In genomic region chr10:12909179-12909578, GRCm38 (mm10) we compare ENCODE assay signal across 31 mouse cellular contexts.
"Had no signal": no experiment of that assay in that cellular context is flagged by ENCODE, and none has a peak within 500 bp of the region (broad histone marks: within the 10 kb centered on the region; RNA-seq: fewer than 3 reads in every experiment).

No protein-coding gene starts in this region.

- H3K4me1 ChIP-seq: intestine, embryonic 15.5 days; limb, embryonic 12.5 days; liver, embryonic 15.5 days had no signal

- DNase-seq: gastrocnemius, adult 2 months; gastrocnemius, postnatal 10 days; gastrocnemius, postnatal 25 days; heart, adult 2 months; heart, postnatal 14 days; heart, postnatal 4 days; kidney, adult 11 months; kidney, adult 2 months; kidney, adult 9 months; kidney, postnatal 14 days; kidney, postnatal 36 days; layer of hippocampus, adult 9-11 months; layer of hippocampus, postnatal 36 days; liver; liver, embryonic 13.5 days had no signal

- H3K9ac ChIP-seq: heart, embryonic 13.5 days; heart, embryonic 15.5 days; hindbrain, embryonic 12.5 days; hindbrain, embryonic 14.5 days; intestine, embryonic 15.5 days; kidney, embryonic 15.5 days; limb, embryonic 12.5 days; liver, embryonic 13.5 days; liver, embryonic 15.5 days had no signal

- ATAC-seq: hindbrain, embryonic 16.5 days; inflammation-experienced regulatory T-cells, adult 6 months; intestine, embryonic 15.5 days had no signal

- H3K27me3 ChIP-seq: heart, embryonic 13.5 days; heart, embryonic 15.5 days; hindbrain, embryonic 12.5 days; intestine, embryonic 15.5 days; kidney, embryonic 15.5 days; limb, embryonic 12.5 days; liver, embryonic 13.5 days; liver, embryonic 15.5 days had no signal

- H3K27ac ChIP-seq: gastrocnemius, adult 2 months; heart, adult 2 months; heart, embryonic 13.5 days; heart, embryonic 15.5 days; hindbrain, embryonic 10.5 days; hindbrain, embryonic 12.5 days; hindbrain, embryonic 14.5 days; intestine, embryonic 15.5 days; kidney, embryonic 15.5 days; kidney, postnatal 0 days; left cerebral cortex, adult 2 months; limb, embryonic 10.5 days; limb, embryonic 12.5 days; liver, embryonic 13.5 days; liver, embryonic 15.5 days had no signal

- H3K36me3 ChIP-seq: heart, embryonic 13.5 days; heart, embryonic 15.5 days; hindbrain, embryonic 10.5 days; hindbrain, embryonic 12.5 days; intestine, embryonic 15.5 days; kidney, embryonic 15.5 days; limb, embryonic 10.5 days; limb, embryonic 12.5 days; liver, embryonic 13.5 days; liver, embryonic 15.5 days had no signal

- H3K9me3 ChIP-seq: heart, embryonic 13.5 days; heart, embryonic 15.5 days; hindbrain, embryonic 10.5 days; hindbrain, embryonic 12.5 days; intestine, embryonic 15.5 days; kidney, embryonic 15.5 days; limb, embryonic 10.5 days; limb, embryonic 12.5 days; liver, embryonic 13.5 days; liver, embryonic 15.5 days had no signal

- H3K4me3 ChIP-seq: gastrocnemius, adult 2 months; heart, adult 2 months; heart, embryonic 13.5 days; heart, embryonic 15.5 days; hindbrain, embryonic 10.5 days; hindbrain, embryonic 12.5 days; intestine, embryonic 15.5 days; kidney, embryonic 15.5 days; left cerebral cortex, adult 2 months; limb, embryonic 10.5 days; limb, embryonic 12.5 days; liver, embryonic 13.5 days; liver, embryonic 15.5 days had no signal

- H3K4me2 ChIP-seq: heart, embryonic 11.5 days; heart, embryonic 13.5 days; heart, embryonic 15.5 days; hindbrain, embryonic 12.5 days; hindbrain, embryonic 14.5 days; intestine, embryonic 15.5 days; kidney, embryonic 15.5 days; limb, embryonic 12.5 days; liver, embryonic 11.5 days; liver, embryonic 13.5 days; liver, embryonic 15.5 days had no signal
